Mouse (Mus musculus): ENCODE data around the gene Asxl1.

- no peak for TF ChIP-seq CTCF (IDR thresholded peaks at IDR 0.05; ENCODE audit: borderline replicate concordance, insufficient read depth, low read length)
- TF ChIP-seq POLR2A (IDR thresholded peaks at IDR 0.05; ENCODE audit: low read depth, low read length) = no peak
Measured at GRCm38 (mm10) chr2:153432492-153432891, 86.9 kb downstream of the Asxl1 start.

Measured in embryonic fibroblast, embryonic 13.5 days (primary cell).